Comparison of ENCODE assay signal across 9 mouse cellular contexts in genomic region chr1:189579358-189579757, GRCm38 (mm10).
DNase-seq lines count a peak whose midpoint lies in the region; ATAC-seq and TF ChIP-seq lines count a peak whose summit lies in the region.
"Had no signal": no experiment of that assay in that cellular context is flagged by ENCODE, and none has a peak within 500 bp of the region (broad histone marks: within the 10 kb centered on the region; RNA-seq: fewer than 3 reads in every experiment).

No protein-coding gene starts in this region.

- H3K9me3 ChIP-seq in liver, embryonic 11.5 days (ENCODE audit: control insufficient read depth, low read length): no peaks in the 10 kb centered on the region
- no peaks in the 10 kb centered on the region for H3K9me3 ChIP-seq in hindbrain, postnatal 0 days (ENCODE audit: low read length)

- no peak overlapping the region for H3K27ac ChIP-seq in liver, adult 2 months (replicated peaks; ENCODE audit: insufficient read depth, low read depth, low read length)
- no peak overlapping the region for H3K27ac ChIP-seq in liver, embryonic 11.5 days (ENCODE audit: low read depth, low read length)
- no peak overlapping the region for H3K27ac ChIP-seq in hindbrain, postnatal 0 days

- intact Hi-C loops in left cerebral cortex, postnatal 4 days (cut with DNase I): loop anchor here (10.0 kb wide), 2 partner anchors 325 to 545 kb away; no protein-coding TSS in a partner anchor

- ATAC-seq in liver, embryonic 11.5 days (replicated peaks; ENCODE audit: low FRiP score): no peak
- ATAC-seq in hindbrain, postnatal 0 days: peak; percentile 55; the same call in 1 of the 2 replicates
- no peak for ATAC-seq in erythroid progenitor cell, adult 5-6 weeks (replicated peaks; ENCODE audit: low FRiP score, poor library complexity, severe bottlenecking)

- TF ChIP-seq CTCF in liver, adult 2 months (IDR thresholded peaks at IDR 0.05; ENCODE audit: low read depth, low read length): peak; percentile 22; the same call in 1 of the 2 replicates
- TF ChIP-seq CTCF in hindbrain, postnatal 0 days (IDR thresholded peaks at IDR 0.05; ENCODE audit: low read depth): peak; percentile 84

- TF ChIP-seq POLR2A in liver, adult 2 months (IDR thresholded peaks at IDR 0.05; ENCODE audit: extremely low read depth, insufficient read depth, low read length): no peak

- 68% methylated on average over 2 of the region's 2 CpGs for WGBS in liver, adult 2 months
- WGBS in liver, embryonic 11.5 days: 57% methylated on average over 2 of the region's 2 CpGs
- WGBS in hindbrain, postnatal 0 days: 65% methylated on average over 2 of the region's 2 CpGs

- no peak overlapping the region for H3K4me2 ChIP-seq in liver, embryonic 11.5 days
- H3K4me2 ChIP-seq in hindbrain, postnatal 0 days (ENCODE audit: low read depth, low read length): no peak overlapping the region

- no peaks in the 10 kb centered on the region for H3K79me2 ChIP-seq in liver, adult 2 months (ENCODE audit: control insufficient read depth, insufficient read depth, low read length)

- no peak overlapping the region for H3K4me3 ChIP-seq in liver, adult 2 months (ENCODE audit: insufficient read depth, low read depth, low read length)
- H3K4me3 ChIP-seq in liver, embryonic 11.5 days (ENCODE audit: low read depth, low read length): no peak overlapping the region
- no peak overlapping the region for H3K4me3 ChIP-seq in hindbrain, postnatal 0 days (ENCODE audit: low read length)
- H3K4me3 ChIP-seq: erythroblast, embryonic 14.5 days had no signal

- no peaks in the 10 kb centered on the region for H3K27me3 ChIP-seq in liver, adult 2 months (ENCODE audit: control insufficient read depth, insufficient read depth, low read length)
- no peaks in the 10 kb centered on the region for H3K27me3 ChIP-seq in liver, embryonic 11.5 days (replicated peaks; ENCODE audit: control insufficient read depth, insufficient read depth, low read length)
- H3K27me3 ChIP-seq in hindbrain, postnatal 0 days (ENCODE audit: insufficient read depth, low read length): no peaks in the 10 kb centered on the region

- H3K4me1 ChIP-seq in liver, adult 2 months (ENCODE audit: control insufficient read depth, insufficient read depth, low read length): no peaks in the 10 kb centered on the region
- no peaks in the 10 kb centered on the region for H3K4me1 ChIP-seq in liver, embryonic 11.5 days (replicated peaks; ENCODE audit: control insufficient read depth, insufficient read depth, low read length)
- no peaks in the 10 kb centered on the region for H3K4me1 ChIP-seq in hindbrain, postnatal 0 days (ENCODE audit: insufficient read depth, low read length)

- DNase-seq in liver, adult 2 months (ENCODE audit: extremely low read depth, low read depth, low spot score): peak; percentile 3
- no peak for DNase-seq in liver, embryonic 11.5 days (ENCODE audit: low spot score)
- DNase-seq in R1 (ENCODE audit: low read depth, low spot score): peak; percentile 59
- peak; percentile 29 to 39 for DNase-seq in cerebellum, postnatal 4 days (ENCODE audit: low spot score in 2 of 2)
- peak; percentile 82 for DNase-seq in hindbrain, postnatal 0 days (ENCODE audit: low spot score)
- peak; percentile 41 for DNase-seq in left cerebral cortex, postnatal 4 days
- peak; percentile 33 for DNase-seq in retina, postnatal 7 days (ENCODE audit: low read depth, low spot score)

- no peak overlapping the region for H3K9ac ChIP-seq in liver, adult 2 months (ENCODE audit: low read depth, low read length)
- no peak overlapping the region for H3K9ac ChIP-seq in liver, embryonic 11.5 days (ENCODE audit: low read depth, low read length)
- H3K9ac ChIP-seq in hindbrain, postnatal 0 days (replicated peaks; ENCODE audit: low read length): no peak overlapping the region

- H3K36me3 ChIP-seq in liver, adult 2 months (ENCODE audit: control insufficient read depth, insufficient read depth, low read length): no peaks in the 10 kb centered on the region
- no peaks in the 10 kb centered on the region for H3K36me3 ChIP-seq in liver, embryonic 11.5 days (ENCODE audit: control insufficient read depth, insufficient read depth, low read length)
- H3K36me3 ChIP-seq in hindbrain, postnatal 0 days (ENCODE audit: insufficient read depth, low read length): no peaks in the 10 kb centered on the region
